Mouse (Mus musculus) stomach, embryonic 15.5 days (tissue): ENCODE data around the gene Ankrd13b. TPM values are rescaled to one million over a fixed set of nuclear protein-coding genes. Genes with fewer than 3 reads are reported as not detected.

Source experiments
- ATAC-seq: fragments of 200-750 bp; cut with Nextera tagmentation; 2 replicates; pipeline ENCODE4 v1.8.0; 2017; ENCODE audit warnings: low read depth, moderate number of reproducible peaks, moderate TSS enrichment; ENCODE audit not compliant: insufficient read depth, low FRiP score
- H3K27ac ChIP-seq: fragments of 300-500 bp; sonication (generic); 2 replicates; pipeline ENCODE4 v1.5.1; 2015; ENCODE audit warnings: mild to moderate bottlenecking, inconsistent platforms
- H3K27me3 ChIP-seq: fragments of 300-500 bp; sonication (generic); replicated peaks from 2 replicates; pipeline ENCODE4 v1.6.1; 2015; ENCODE audit warnings: inconsistent platforms
- H3K36me3 ChIP-seq: fragments of 300-500 bp; sonication (generic); 2 replicates; pipeline ENCODE4 v1.6.1; 2015; ENCODE audit warnings: inconsistent platforms
- H3K4me1 ChIP-seq: fragments of 300-500 bp; sonication (generic); 2 replicates; pipeline ENCODE4 v1.6.1; 2015; ENCODE audit warnings: inconsistent platforms
- H3K4me2 ChIP-seq: fragments of 300-500 bp; sonication (generic); 2 replicates; pipeline ENCODE4 v1.6.1; 2015; ENCODE audit warnings: mild to moderate bottlenecking, inconsistent platforms
- H3K4me3 ChIP-seq: fragments of 300-500 bp; sonication (generic); replicated peaks from 2 replicates; pipeline ENCODE4 v1.5.1; 2015; ENCODE audit warnings: inconsistent platforms
- H3K9ac ChIP-seq: fragments of 300-500 bp; sonication (generic); 2 replicates; pipeline ENCODE4 v1.6.1; 2015; ENCODE audit warnings: inconsistent platforms
- H3K9me3 ChIP-seq: fragments of 300-500 bp; sonication (generic); 2 replicates; pipeline ENCODE4 v1.6.1; 2016; ENCODE audit warnings: inconsistent platforms
- WGBS: fragments of 180-500 bp; shearing (Covaris S2); methylation state at CpG from one replicate; pipeline ENCODE4 v1.1.7; 2015; 5-methylcytosine and 5-hydroxymethylcytosine counted together
- polyA plus RNA-seq: library from polyadenylated mRNA; unstranded; fragments of >200 nt; fragmentation: Nextera tagmentation; extraction: Ambion mirVana; gene quantifications from 2 replicates; pipeline ENCODE4 v1.2.1, GENCODE M21; 2015

Gene Ankrd13b
- polyA plus RNA-seq, 1 experiment from 2014 or later, result 5.9 TPM

- ATAC-seq, result no peak
- WGBS, result 8% methylated on average over 39 of the region's 39 CpGs
Observed at GRCm38 (mm10) chr11:77515637-77516552, 26.4 kb upstream of the Ankrd13b start, which contains the start of gene Trp53i13. Gene Trp53i13, minus strand, starts transcription at chr11:77515980.

GRCm38 (mm10) chr11:77514832-77515636 lies 25.6 kb upstream of the Ankrd13b start, which contains the start of gene Abhd15:
Gene Abhd15, plus strand, starts transcription at chr11:77515121.
- H3K4me1 ChIP-seq, result peaks cover 27% of the 10 kb centered on the region
- peak; percentile 63 for ATAC-seq
- H3K27me3 ChIP-seq, result 0 out of 2 replicates have a peak, but pooled peaks cover 7% of the 10 kb centered on the region
- under 1% methylated on average over 72 of the region's 72 CpGs for WGBS
- peak within 1 kb of the TSS; percentile 20; the same call in 1 of the 2 replicates for H3K9ac ChIP-seq
- H3K9me3 ChIP-seq, result no peaks in the 10 kb centered on the region
- peak within 1 kb of the TSS; percentile 92 for H3K4me2 ChIP-seq
- no peak within 1 kb of the TSS; the same call in 1 of the 2 replicates for H3K27ac ChIP-seq
- H3K36me3 ChIP-seq, result no peaks in the 10 kb centered on the region
- peak within 1 kb of the TSS; percentile 71 for H3K4me3 ChIP-seq

More at GRCm38 (mm10) chr11:77515637-77516552, 26.4 kb upstream of the Ankrd13b start, which contains the start of gene Trp53i13:
- H3K4me3 ChIP-seq, result peak within 1 kb of the TSS; percentile 71
- no peak within 1 kb of the TSS; the same call in 1 of the 2 replicates for H3K27ac ChIP-seq
- H3K4me1 ChIP-seq, result peaks cover 27% of the 10 kb centered on the region
- peak within 1 kb of the TSS; percentile 7; the same call in 1 of the 2 replicates for H3K9ac ChIP-seq
- H3K27me3 ChIP-seq, result 0 out of 2 replicates have a peak, but pooled peaks cover 7% of the 10 kb centered on the region
- peak within 1 kb of the TSS; percentile 92 for H3K4me2 ChIP-seq
- H3K9me3 ChIP-seq, result no peaks in the 10 kb centered on the region
- no peaks in the 10 kb centered on the region for H3K36me3 ChIP-seq

DNA sequence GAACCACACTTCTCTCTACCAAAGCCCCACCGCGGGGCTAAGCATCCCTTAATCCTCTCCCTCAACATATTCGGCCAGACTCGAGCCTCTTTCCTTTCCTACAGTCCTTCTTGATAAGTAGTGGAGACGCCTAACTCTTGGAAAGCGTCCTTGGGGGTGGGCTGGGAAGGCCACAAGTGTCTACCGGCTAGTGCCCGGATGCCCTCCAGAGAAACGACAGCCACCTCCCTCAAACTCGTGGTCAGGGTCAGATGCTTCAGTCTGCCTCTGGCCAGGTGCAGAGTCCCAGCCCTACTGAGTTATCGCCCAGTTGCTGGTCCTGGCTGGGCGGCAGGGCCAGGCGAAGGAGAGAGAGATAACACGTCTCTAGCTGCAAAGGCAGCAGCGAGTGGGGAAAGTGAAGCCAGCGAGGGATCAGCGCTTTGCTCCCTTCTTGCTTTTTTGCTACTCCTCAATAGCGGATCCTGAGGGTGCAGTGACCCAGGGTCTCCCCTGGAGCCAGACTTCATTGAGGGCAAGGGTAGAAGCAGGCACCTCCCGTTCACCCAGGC lies 24.9 kb upstream of the Ankrd13b start:
- Histone ChIP-seq H3K4me1 (peaks cover 27% of the 10 kb centered on the region), H3K27ac (no peak overlapping the region), H3K9me3 (no peaks in the 10 kb centered on the region), H3K36me3 (no peaks in the 10 kb centered on the region), H3K27me3 (0 out of 2 replicates have a peak, but pooled peaks cover 7% of the 10 kb centered on the region), H3K9ac (peak overlapping the region; percentile 20; the same call in 1 of the 2 replicates), H3K4me3 (peak overlapping the region; percentile 71), H3K4me2 (peak overlapping the region; percentile 92)
- 17% methylated on average over 19 of the region's 19 CpGs for WGBS
- no peak for ATAC-seq

DNA sequence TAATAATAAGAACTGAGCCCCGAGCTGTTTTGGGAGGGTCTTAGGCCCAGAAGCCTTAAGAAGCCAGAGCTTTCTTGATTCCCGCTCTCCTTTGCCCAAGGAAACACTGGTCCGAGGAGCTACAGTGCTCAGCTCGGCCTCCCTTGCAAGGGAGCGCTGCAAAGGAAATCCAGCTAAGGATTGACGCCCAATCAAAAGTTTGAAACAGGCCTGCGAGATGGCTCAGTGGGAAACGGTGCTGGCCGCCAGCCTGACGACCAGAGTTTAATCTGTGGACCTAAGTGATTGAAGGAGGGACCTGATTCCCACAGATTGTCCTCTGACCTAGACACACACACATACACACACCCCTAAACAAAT lies 24.3 kb upstream of the Ankrd13b start:
- H3K27me3 ChIP-seq, result 0 out of 2 replicates have a peak, but pooled peaks cover 7% of the 10 kb centered on the region
- H3K27ac ChIP-seq, result peak overlapping the region; percentile 7
- H3K9ac ChIP-seq, result no peak overlapping the region
- H3K36me3 ChIP-seq, result no peaks in the 10 kb centered on the region
- H3K4me1 ChIP-seq, result peaks cover 27% of the 10 kb centered on the region
- no peak for ATAC-seq
- WGBS, result 16% methylated on average over 10 of the region's 10 CpGs
- H3K4me2 ChIP-seq, result peak overlapping the region; percentile 92
- no peaks in the 10 kb centered on the region for H3K9me3 ChIP-seq
- H3K4me3 ChIP-seq, result peak overlapping the region; percentile 71

- Histone ChIP-seq H3K36me3 (no peaks in the 10 kb centered on the region), H3K9me3 (no peaks in the 10 kb centered on the region), H3K27me3 (0 out of 2 replicates have a peak, but pooled peaks cover 7% of the 10 kb centered on the region), H3K4me3 (peak overlapping the region; percentile 71), H3K27ac (peak overlapping the region; percentile 86), H3K4me2 (peak overlapping the region; percentile 92), H3K9ac (peak overlapping the region; percentile 67; the same call in 1 of the 2 replicates), H3K4me1 (peaks cover 32% of the 10 kb centered on the region)
- under 1% methylated on average over 70 of the region's 84 CpGs for WGBS
- peak; percentile 75 for ATAC-seq
Observed at GRCm38 (mm10) chr11:77512891-77513810, 23.7 kb upstream of the Ankrd13b start.

- Histone ChIP-seq H3K4me1 (peaks cover 33% of the 10 kb centered on the region), H3K4me3 (no peak overlapping the region), H3K27me3 (0 out of 2 replicates have a peak, but pooled peaks cover 7% of the 10 kb centered on the region), H3K4me2 (no peak overlapping the region), H3K36me3 (peaks cover 11% of the 10 kb centered on the region), H3K27ac (no peak overlapping the region), H3K9me3 (no peaks in the 10 kb centered on the region), H3K9ac (no peak overlapping the region)
- ATAC-seq, result no peak
- 70% methylated on average over 5 of the region's 5 CpGs for WGBS
Observed at GRCm38 (mm10) chr11:77511336-77511735, 21.9 kb upstream of the Ankrd13b start.

DNA sequence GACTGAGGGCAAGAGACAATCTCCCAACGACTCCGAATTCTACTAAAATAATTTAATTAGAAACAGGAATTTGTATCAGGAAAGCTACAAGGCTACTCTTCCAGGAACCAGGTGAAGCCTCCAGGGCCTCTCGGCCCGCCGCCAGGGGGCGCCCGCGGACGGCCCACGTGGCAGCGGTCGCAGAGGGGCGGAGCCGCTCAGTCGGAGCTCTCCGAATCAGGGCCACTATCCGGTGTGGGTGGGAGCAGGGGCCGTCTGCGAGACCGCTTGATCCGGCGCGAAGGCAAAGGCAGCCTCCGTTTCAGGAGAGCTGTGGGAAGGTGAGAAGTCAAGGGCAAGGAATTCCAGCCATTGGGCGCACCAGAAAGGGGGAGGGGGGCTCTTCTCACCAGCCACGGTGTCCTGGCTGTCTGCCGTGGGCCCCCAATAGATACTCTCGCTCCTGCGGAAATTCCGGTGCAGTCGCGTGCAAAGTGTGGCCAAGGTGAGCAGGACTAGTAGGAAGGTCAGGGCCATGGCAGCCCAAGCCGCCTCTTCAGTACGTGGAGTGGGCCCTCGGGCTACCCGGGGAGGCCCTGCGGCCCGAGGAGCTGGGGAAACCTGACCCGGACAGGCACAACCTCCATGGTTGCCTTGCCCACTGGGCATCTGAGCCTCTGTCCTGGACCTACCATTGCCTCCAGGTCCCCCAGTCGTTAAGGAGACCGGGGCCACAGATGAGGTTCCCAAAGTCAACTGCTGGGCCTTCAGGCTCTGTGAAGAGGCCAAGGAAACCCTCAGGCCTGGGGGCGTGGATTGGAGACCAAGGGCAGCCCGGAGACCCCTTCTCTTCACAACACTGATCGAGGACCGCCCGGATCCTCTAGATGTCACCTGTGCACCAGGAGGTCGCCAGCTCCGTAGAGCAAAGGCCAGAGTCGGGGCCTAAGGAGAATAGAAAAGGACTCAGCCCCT lies 18.9 kb upstream of the Ankrd13b start:
- peaks cover 11% of the 10 kb centered on the region for H3K4me1 ChIP-seq
- H3K4me2 ChIP-seq, result peak overlapping the region; percentile 74
- 23% methylated on average over 49 of the region's 49 CpGs for WGBS
- peak overlapping the region; percentile 9; the same call in 1 of the 2 replicates for H3K27ac ChIP-seq
- no peaks in the 10 kb centered on the region for H3K9me3 ChIP-seq
- peak overlapping the region; percentile 35; the same call in 1 of the 2 replicates for H3K9ac ChIP-seq
- H3K36me3 ChIP-seq, result peaks cover 39% of the 10 kb centered on the region
- peak; percentile 23; the same call in 1 of the 2 replicates for ATAC-seq
- no peaks in the 10 kb centered on the region for H3K27me3 ChIP-seq
- H3K4me3 ChIP-seq, result peak overlapping the region; percentile 37

DNA sequence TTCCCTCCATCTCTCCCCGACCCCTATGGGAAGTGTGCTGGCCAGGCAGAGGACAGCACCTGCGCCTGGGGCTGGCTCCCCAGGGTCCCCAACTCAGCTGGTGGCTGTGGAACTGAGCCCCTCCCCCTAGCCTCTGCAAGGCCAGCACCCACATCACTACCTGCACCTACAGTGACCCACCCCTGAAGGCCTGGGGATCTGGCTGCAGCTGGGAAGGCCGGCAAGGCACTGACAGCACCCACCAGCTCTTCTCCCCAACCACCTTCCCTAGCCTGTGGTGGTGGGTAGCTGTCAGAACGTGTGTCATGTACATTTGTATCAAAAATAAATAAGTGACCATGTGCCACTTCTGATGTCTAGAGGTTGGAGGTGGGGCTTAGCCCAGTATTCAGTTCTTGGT lies 17.9 kb upstream of the Ankrd13b start:
- H3K9ac ChIP-seq, result no peak overlapping the region
- no peak overlapping the region for H3K4me3 ChIP-seq
- H3K4me2 ChIP-seq, result no peak overlapping the region
- H3K36me3 ChIP-seq, result peaks cover 49% of the 10 kb centered on the region
- peaks cover 17% of the 10 kb centered on the region for H3K4me1 ChIP-seq
- H3K9me3 ChIP-seq, result no peaks in the 10 kb centered on the region
- WGBS, result 75% methylated on average over 4 of the region's 4 CpGs
- no peaks in the 10 kb centered on the region for H3K27me3 ChIP-seq
- no peak overlapping the region for H3K27ac ChIP-seq
- no peak for ATAC-seq

- WGBS, result 84% methylated on average over 6 of the region's 6 CpGs
- no peak overlapping the region for H3K27ac ChIP-seq
Observed at GRCm38 (mm10) chr11:77506941-77507340, 17.5 kb upstream of the Ankrd13b start.

GRCm38 (mm10) chr11:77506273-77506672 lies 16.8 kb upstream of the Ankrd13b start:
- H3K4me1 ChIP-seq, result peaks cover 14% of the 10 kb centered on the region
- no peaks in the 10 kb centered on the region for H3K9me3 ChIP-seq
- no peak for ATAC-seq
- no peak overlapping the region for H3K4me2 ChIP-seq
- no peak overlapping the region for H3K27ac ChIP-seq
- peaks cover 51% of the 10 kb centered on the region for H3K36me3 ChIP-seq
- WGBS, result 75% methylated on average over 14 of the region's 14 CpGs
- H3K27me3 ChIP-seq, result no peaks in the 10 kb centered on the region
- H3K9ac ChIP-seq, result no peak overlapping the region
- no peak overlapping the region for H3K4me3 ChIP-seq

More at GRCm38 (mm10) chr11:77506941-77507340, 17.5 kb upstream of the Ankrd13b start:
- Histone ChIP-seq H3K36me3 (peaks cover 51% of the 10 kb centered on the region), H3K4me3 (no peak overlapping the region), H3K9ac (no peak overlapping the region), H3K4me2 (no peak overlapping the region), H3K9me3 (no peaks in the 10 kb centered on the region), H3K27me3 (no peaks in the 10 kb centered on the region), H3K4me1 (peaks cover 14% of the 10 kb centered on the region)
- no peak for ATAC-seq
